Mouse (Mus musculus) midbrain, embryonic 10.5 days (tissue): ENCODE results near the gene Man2b2. TPM values are rescaled to one million over a fixed set of nuclear protein-coding genes. Genes with fewer than 3 reads are reported as not detected.

Source experiments
- DNase-seq: peaks from one replicate; pipeline ENCODE4 v3.0.0-alpha.2; 2017; ENCODE audit warnings: low spot score
- H3K27ac ChIP-seq: fragments of 300-500 bp; sonication (generic); replicated peaks from 2 replicates; pipeline ENCODE4 v1.5.1; 2016; ENCODE audit warnings: mild to moderate bottlenecking
- H3K27me3 ChIP-seq: fragments of 300-500 bp; sonication (generic); 2 replicates; pipeline ENCODE4 v1.6.1; 2016; ENCODE audit warnings: low read depth, mild to moderate bottlenecking; ENCODE audit not compliant: poor library complexity, severe bottlenecking
- H3K36me3 ChIP-seq: fragments of 300-500 bp; sonication (generic); 2 replicates; pipeline ENCODE4 v1.6.1; 2016; ENCODE audit warnings: mild to moderate bottlenecking, moderate library complexity
- H3K4me1 ChIP-seq: fragments of 300-500 bp; sonication (generic); 2 replicates; pipeline ENCODE4 v1.6.1; 2016
- H3K4me3 ChIP-seq: fragments of 300-500 bp; sonication (generic); 2 replicates; pipeline ENCODE4 v1.5.1; 2016; ENCODE audit warnings: mild to moderate bottlenecking, moderate library complexity
- H3K9me3 ChIP-seq: fragments of 300-500 bp; sonication (generic); replicated peaks from 2 replicates; pipeline ENCODE4 v1.6.1; 2016; ENCODE audit warnings: mild to moderate bottlenecking
- WGBS: fragments of 180-500 bp; shearing (Covaris S2); methylation state at CpG from one replicate; pipeline ENCODE4 v1.1.7; 2016; 5-methylcytosine and 5-hydroxymethylcytosine counted together
- polyA plus RNA-seq: library from polyadenylated mRNA; unstranded; fragments of >200 nt; fragmentation: Nextera tagmentation; extraction: Ambion mirVana; gene quantifications from 2 replicates; pipeline ENCODE4 v1.2.1, GENCODE M21; 2016

Man2b2 gene
- 15.4 and 16.2 TPM in 2 replicates for polyA plus RNA-seq

DNA sequence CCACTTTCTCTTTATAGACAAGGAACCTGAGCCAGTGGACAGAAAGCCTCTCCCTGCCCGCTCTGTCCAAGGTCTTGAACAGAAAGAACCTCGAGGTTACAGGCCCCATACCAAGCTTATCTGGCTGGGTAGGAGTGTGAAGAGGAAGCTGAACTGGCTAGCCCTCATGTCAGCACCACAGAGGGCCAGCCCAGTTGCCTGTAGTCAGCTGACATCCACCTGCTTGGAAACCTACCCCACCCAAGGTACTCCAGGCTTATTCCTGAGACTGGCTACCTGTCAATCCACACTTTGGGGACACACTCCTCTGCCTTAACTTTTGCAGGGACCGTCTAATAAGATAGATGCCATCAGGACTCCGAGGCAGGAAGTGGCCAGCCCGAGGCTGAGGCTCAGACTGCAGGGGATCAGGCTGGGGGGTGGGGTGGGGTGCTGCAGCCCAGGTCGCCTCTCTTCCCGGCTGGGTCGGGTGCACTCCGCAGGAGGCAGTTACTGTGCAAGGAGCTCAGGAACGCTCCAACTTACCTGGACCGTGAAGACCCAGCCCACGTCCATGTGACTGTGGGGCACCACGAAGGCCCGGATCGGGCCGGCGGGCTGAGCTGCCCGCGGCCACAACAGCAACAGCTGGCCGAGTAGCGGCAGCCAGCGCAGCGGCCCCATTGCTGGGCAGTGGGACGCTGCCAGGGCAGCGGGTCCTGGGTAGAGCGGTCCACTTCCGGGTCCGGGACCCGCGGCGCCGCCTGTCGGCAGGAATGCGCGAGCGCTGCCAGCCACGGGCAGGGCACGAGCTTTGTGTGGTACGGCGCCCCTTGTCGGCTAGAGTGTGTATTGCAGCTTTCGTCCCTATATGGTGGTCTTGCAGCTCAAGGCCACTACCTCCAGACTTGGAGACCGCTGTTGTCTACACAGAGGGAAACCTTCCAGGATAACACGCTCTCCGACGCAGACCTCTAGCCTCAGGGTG is at the start of gene Man2b2:
Man2b2 (minus strand) TSS at position 741 of the 967 bp plus-strand sequence.
- Histone ChIP-seq H3K36me3 (peaks cover 26% of the 10 kb centered on the region), H3K4me1 (peaks cover 19% of the 10 kb centered on the region), H3K4me3 (peak within 1 kb of the TSS; percentile 75), H3K27me3 (no peaks in the 10 kb centered on the region), H3K9me3 (no peaks in the 10 kb centered on the region), H3K27ac (peak within 1 kb of the TSS; percentile 85)
- 4% methylated on average over 46 of the region's 46 CpGs for WGBS
- DNase-seq: peak; percentile 94

GRCm38 (mm10) chr5:36878801-36879200 is 48.3 kb upstream of the Man2b2 start:
- H3K36me3 ChIP-seq: no peaks in the 10 kb centered on the region
- no peak overlapping the region for H3K27ac ChIP-seq
- no peaks in the 10 kb centered on the region for H3K9me3 ChIP-seq
- H3K27me3 ChIP-seq: peaks cover 9% of the 10 kb centered on the region; the same call in 1 of the 2 replicates
- WGBS: 78% methylated on average over 4 of the region's 4 CpGs
- H3K4me3 ChIP-seq: no peak overlapping the region
- no peak for DNase-seq
- peaks cover 19% of the 10 kb centered on the region for H3K4me1 ChIP-seq

GRCm38 (mm10) chr5:36877641-36878040 is 47.2 kb upstream of the Man2b2 start:
- no peaks in the 10 kb centered on the region for H3K36me3 ChIP-seq
- H3K27me3 ChIP-seq: peaks cover 19% of the 10 kb centered on the region
- H3K27ac ChIP-seq: no peak overlapping the region
- no peak overlapping the region for H3K4me3 ChIP-seq
- no peaks in the 10 kb centered on the region for H3K9me3 ChIP-seq
- H3K4me1 ChIP-seq: peaks cover 10% of the 10 kb centered on the region
- no peak for DNase-seq
- 88% methylated on average over 2 of the region's 2 CpGs for WGBS

GRCm38 (mm10) chr5:36876777-36877396 is 46.4 kb upstream of the Man2b2 start:
- no peak for DNase-seq
- WGBS: 58% methylated on average over 7 of the region's 7 CpGs
- H3K4me1 ChIP-seq: peaks cover 10% of the 10 kb centered on the region
- H3K4me3 ChIP-seq: no peak overlapping the region
- H3K36me3 ChIP-seq: no peaks in the 10 kb centered on the region
- no peaks in the 10 kb centered on the region for H3K9me3 ChIP-seq
- H3K27me3 ChIP-seq: peaks cover 27% of the 10 kb centered on the region
- no peak overlapping the region for H3K27ac ChIP-seq

GRCm38 (mm10) chr5:36875956-36876355 is 45.5 kb upstream of the Man2b2 start:
- no peak overlapping the region for H3K4me3 ChIP-seq
- WGBS: 82% methylated on average over 4 of the region's 4 CpGs
- H3K27ac ChIP-seq: no peak overlapping the region
- H3K27me3 ChIP-seq: peaks cover 36% of the 10 kb centered on the region
- no peaks in the 10 kb centered on the region for H3K9me3 ChIP-seq
- H3K4me1 ChIP-seq: peaks cover 10% of the 10 kb centered on the region
- H3K36me3 ChIP-seq: no peaks in the 10 kb centered on the region
- no peak for DNase-seq

- no peaks in the 10 kb centered on the region for H3K9me3 ChIP-seq
- no peak overlapping the region for H3K27ac ChIP-seq
- H3K4me1 ChIP-seq: peaks cover 25% of the 10 kb centered on the region
- no peak overlapping the region for H3K4me3 ChIP-seq
- no peaks in the 10 kb centered on the region for H3K36me3 ChIP-seq
- DNase-seq: no peak
- H3K27me3 ChIP-seq: peaks cover 87% of the 10 kb centered on the region
- 81% methylated on average over 6 of the region's 6 CpGs for WGBS
These were observed 40.5 kb upstream of the Man2b2 start for GRCm38 (mm10) chr5:36870916-36871315.

GRCm38 (mm10) chr5:36869578-36870236 is 39.3 kb upstream of the Man2b2 start:
- no peaks in the 10 kb centered on the region for H3K36me3 ChIP-seq
- peak; percentile 50 for DNase-seq
- peak overlapping the region; percentile 59 for H3K4me3 ChIP-seq
- WGBS: under 1% methylated on average over 56 of the region's 56 CpGs
- H3K4me1 ChIP-seq: peaks cover 25% of the 10 kb centered on the region
- H3K27me3 ChIP-seq: peaks cover 99% of the 10 kb centered on the region
- H3K9me3 ChIP-seq: no peaks in the 10 kb centered on the region
- H3K27ac ChIP-seq: no peak overlapping the region; the same call in 1 of the 2 replicates

DNA sequence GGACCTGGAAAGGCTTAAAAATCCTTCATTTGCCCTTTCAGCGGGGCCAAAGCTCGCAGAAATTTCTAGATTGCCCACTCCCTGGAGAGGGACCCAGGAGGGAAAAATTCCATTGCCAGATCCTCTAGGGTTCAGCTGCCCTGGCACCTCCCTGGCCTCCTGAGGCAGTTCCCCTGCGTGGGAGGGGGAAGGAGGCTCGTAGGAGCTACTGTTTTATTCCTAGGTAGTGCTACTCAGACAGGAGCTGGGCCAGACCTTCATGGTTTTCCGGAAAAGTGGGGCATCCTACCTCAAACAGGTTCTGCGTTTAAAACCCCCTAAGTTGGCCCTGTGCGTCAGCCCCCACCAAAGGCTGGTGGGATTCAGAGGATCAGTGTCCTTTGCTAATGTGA is 38.7 kb upstream of the Man2b2 start:
- Histone ChIP-seq H3K36me3 (no peaks in the 10 kb centered on the region), H3K27me3 (peaks cover 99% of the 10 kb centered on the region), H3K4me3 (peak overlapping the region; percentile 59), H3K27ac (no peak overlapping the region), H3K9me3 (no peaks in the 10 kb centered on the region), H3K4me1 (peaks cover 25% of the 10 kb centered on the region)
- 2% methylated on average over 7 of the region's 7 CpGs for WGBS
- no peak for DNase-seq

- H3K36me3 ChIP-seq: no peaks in the 10 kb centered on the region
- peaks cover 25% of the 10 kb centered on the region for H3K4me1 ChIP-seq
- WGBS: 1% methylated on average over 86 of the region's 108 CpGs
- no peaks in the 10 kb centered on the region for H3K9me3 ChIP-seq
- H3K27me3 ChIP-seq: peaks cover 100% of the 10 kb centered on the region
- H3K27ac ChIP-seq: 0 out of 2 replicates have a peak within 1 kb of the TSS, but pooled peaks have one; percentile 1
- H3K4me3 ChIP-seq: peak within 1 kb of the TSS; percentile 59
- DNase-seq: peak; percentile 31
These were observed 38.0 kb upstream of the Man2b2 start, which contains the start of gene Ppp2r2c for GRCm38 (mm10) chr5:36868266-36869090. TSS of gene Ppp2r2c (plus strand) at chr5:36868513.

DNA sequence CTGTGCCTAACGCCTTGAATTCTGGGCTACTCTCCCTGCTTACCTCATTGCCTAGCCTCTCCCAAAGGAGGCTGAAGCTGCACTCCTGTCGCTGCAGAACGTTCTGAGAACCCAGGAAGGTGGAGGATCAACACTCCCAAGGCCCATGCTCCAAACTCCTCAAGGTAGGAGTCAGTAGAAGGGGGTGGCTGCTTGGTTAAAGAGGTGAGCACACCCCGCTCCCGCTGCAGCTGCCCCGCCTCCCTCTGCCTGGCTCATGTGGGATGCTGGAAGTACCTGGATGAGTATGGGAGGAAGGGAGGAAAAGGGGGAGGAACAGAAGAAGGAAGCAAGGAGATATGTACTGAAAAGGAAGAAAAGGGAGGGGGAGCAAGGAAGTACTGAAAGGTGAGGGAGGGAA is 37.1 kb upstream of the Man2b2 start:
- Histone ChIP-seq H3K4me3 (no peak overlapping the region; the same call in 1 of the 2 replicates), H3K36me3 (no peaks in the 10 kb centered on the region), H3K9me3 (no peaks in the 10 kb centered on the region), H3K4me1 (peaks cover 25% of the 10 kb centered on the region), H3K27me3 (peaks cover 93% of the 10 kb centered on the region), H3K27ac (no peak overlapping the region)
- DNase-seq: no peak
- 6% methylated on average over 6 of the region's 6 CpGs for WGBS

DNA sequence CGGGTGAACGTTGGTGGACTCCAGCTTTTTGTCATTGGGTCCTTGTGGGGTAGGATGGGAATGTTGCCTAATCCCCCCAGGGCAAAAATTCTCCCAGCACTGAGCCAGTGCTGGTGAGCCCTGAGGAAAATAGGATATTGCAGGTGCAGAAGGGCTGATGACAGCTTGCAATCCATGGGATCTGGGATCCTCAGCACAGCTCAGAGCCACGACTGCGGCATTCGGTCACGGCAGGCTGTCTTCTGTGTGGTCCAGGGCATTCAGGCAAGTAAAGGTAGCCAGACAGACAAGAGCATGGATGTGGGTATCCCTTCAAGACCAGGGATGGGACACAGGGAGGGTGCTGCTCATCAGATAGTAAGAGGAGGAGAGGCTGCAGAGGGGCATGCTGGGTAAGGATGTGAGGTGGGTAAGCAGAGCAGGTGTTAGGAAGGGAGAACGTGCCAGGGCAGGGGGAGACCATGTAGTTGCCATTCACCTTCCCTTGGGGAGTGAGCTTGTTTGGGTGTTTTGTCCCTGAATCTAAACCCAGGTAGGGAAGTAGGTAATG is 36.3 kb upstream of the Man2b2 start:
- no peaks in the 10 kb centered on the region for H3K9me3 ChIP-seq
- no peak for DNase-seq
- no peak overlapping the region for H3K4me3 ChIP-seq
- H3K27me3 ChIP-seq: peaks cover 85% of the 10 kb centered on the region
- no peak overlapping the region for H3K27ac ChIP-seq
- no peaks in the 10 kb centered on the region for H3K36me3 ChIP-seq
- peaks cover 25% of the 10 kb centered on the region for H3K4me1 ChIP-seq
- 68% methylated on average over 7 of the region's 7 CpGs for WGBS
